Mouse (Mus musculus) small intestine, adult 2 months (tissue): ENCODE data around the gene Ntf3.

Source experiments
- CTCF ChIP-seq: fragments of 200-500 bp; IDR thresholded peaks from 2 replicates; pipeline ENCODE4 v1.5.1; 2012; ENCODE audit warnings: low read depth, mild to moderate bottlenecking, control low read depth, inconsistent platforms, low read length, moderate library complexity, mixed read lengths; ENCODE audit not compliant: insufficient replicate concordance, insufficient read length; ENCODE audit errors: extremely low read depth
- POLR2A ChIP-seq: fragments of 200-500 bp; IDR thresholded peaks from 2 replicates; pipeline ENCODE4 v1.6.1; 2012; ENCODE audit warnings: low read depth, mild to moderate bottlenecking, control low read depth, inconsistent platforms, low read length, moderate library complexity

DNA sequence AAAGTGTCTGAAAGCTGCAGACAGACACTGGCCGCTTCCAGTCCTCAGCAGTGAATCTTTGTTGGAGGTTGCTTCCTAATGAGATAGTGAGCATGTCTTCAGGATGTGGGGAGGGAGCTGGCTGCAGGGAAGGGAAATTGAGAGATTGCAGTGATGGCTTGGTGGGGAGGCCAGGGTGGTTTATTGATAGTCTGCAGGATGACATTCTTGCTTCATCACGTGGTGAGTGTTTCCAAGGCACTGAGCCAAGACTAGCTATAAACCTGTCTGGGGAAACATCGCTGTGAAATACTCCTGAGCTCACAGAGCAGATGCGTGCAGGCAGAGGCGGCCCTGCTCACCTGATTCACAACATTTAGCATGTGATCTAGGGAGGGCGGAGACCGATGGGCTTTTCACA is 36.2 kb upstream of the Ntf3 start:
- TF ChIP-seq CTCF: no peak
- no peak for TF ChIP-seq POLR2A
